Mouse (Mus musculus) megakaryocyte, embryonic 14.5 days (primary cell): ENCODE results near the gene Tpmt. TPM values are rescaled to one million over a fixed set of nuclear protein-coding genes. Genes with fewer than 3 reads are reported as not detected.

ENCODE experiments used
- H3K27me3 ChIP-seq: replicated peaks from 2 replicates; pipeline ENCODE3; 2012; ENCODE audit warnings: inconsistent platforms
- H3K36me3 ChIP-seq: replicated peaks from 2 replicates; pipeline ENCODE3; 2012; ENCODE audit warnings: low read length, inconsistent platforms, mixed read lengths
- H3K4me1 ChIP-seq: 2 replicates; pipeline ENCODE4 v1.6.1; 2012; ENCODE audit warnings: inconsistent platforms
- H3K4me3 ChIP-seq: replicated peaks from 2 replicates; pipeline ENCODE3; 2012; ENCODE audit warnings: moderate library complexity, mild to moderate bottlenecking, inconsistent platforms
- H3K9me3 ChIP-seq: 2 replicates; pipeline ENCODE4 v1.6.1; 2012; ENCODE audit warnings: inconsistent platforms
- FLI1 ChIP-seq: IDR thresholded peaks from 2 replicates; pipeline ENCODE4 v1.6.1; 2012; ENCODE audit warnings: low read length, inconsistent platforms, mixed read lengths
- GATA1 ChIP-seq: IDR thresholded peaks from 3 replicates; pipeline ENCODE4 v1.6.1; 2012; ENCODE audit warnings: mixed read lengths, low read length, inconsistent platforms, borderline replicate concordance
- polyA plus RNA-seq: library from polyadenylated mRNA; stranded (reverse); fragments of >175 nt; gene quantifications from 2 replicates; pipeline ENCODE4 v1.2.3, GENCODE M21; 2012; ENCODE audit warnings: low replicate concordance; ENCODE audit not compliant: insufficient read depth

The Tpmt gene
- not detected in 2 replicates for polyA plus RNA-seq

- Histone ChIP-seq H3K4me3 (peak within 1 kb of the TSS; percentile 96), H3K4me1 (peaks cover 15% of the 10 kb centered on the region), H3K27me3 (peaks cover 12% of the 10 kb centered on the region), H3K9me3 (no peaks in the 10 kb centered on the region), H3K36me3 (peaks cover 14% of the 10 kb centered on the region)
- TF ChIP-seq GATA1: no peak
- TF ChIP-seq FLI1: no peak
Observed at GRCm38 (mm10) chr13:47044617-47044947, at the start of gene Tpmt. Gene Tpmt (minus strand): TSS chr13:47044737.

DNA sequence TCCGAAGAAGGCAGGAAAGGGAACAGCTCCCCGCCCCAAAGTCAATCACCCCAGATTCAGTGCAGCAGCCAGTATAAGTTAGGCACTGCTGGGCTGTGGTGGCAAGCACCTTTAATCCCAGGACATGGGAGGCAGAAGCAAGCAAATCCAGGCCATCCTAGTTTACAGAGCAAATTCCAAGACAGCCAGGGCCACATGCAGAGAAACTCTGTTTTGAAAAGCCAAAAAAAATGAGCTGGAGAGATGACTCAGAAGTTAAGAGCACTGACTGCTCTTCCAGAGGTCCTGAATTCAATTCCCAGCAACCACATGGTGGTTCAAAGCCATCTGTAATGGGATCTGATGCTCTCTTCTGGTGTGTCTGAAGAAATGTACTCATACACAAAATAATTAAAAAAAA, 49.3 kb upstream of the Tpmt start:
- H3K4me1 ChIP-seq: peaks cover 25% of the 10 kb centered on the region
- H3K9me3 ChIP-seq: no peaks in the 10 kb centered on the region
- H3K27me3 ChIP-seq: no peaks in the 10 kb centered on the region
- no peak overlapping the region for H3K4me3 ChIP-seq
- H3K36me3 ChIP-seq: peaks cover 90% of the 10 kb centered on the region
- no peak for TF ChIP-seq GATA1
- no peak for TF ChIP-seq FLI1

DNA sequence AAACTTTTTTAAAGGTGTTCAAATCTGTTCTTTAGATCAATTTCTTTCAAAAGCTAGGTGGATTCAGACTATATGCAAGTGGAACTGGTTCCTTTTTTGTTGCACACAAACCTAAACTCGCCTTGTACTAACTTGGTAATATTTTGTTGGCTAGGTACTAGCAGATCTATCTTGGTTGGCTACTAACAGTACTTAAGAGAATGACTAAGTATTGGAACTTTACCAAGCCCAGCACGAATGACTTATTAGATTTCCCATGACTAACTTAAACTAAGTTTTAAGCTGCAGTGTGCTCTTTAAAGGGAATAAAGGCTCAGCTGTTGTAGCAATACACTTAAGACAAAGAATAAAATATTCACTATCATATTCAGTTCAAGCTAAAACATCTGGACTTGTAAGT, 44.7 kb upstream of the Tpmt start:
- Histone ChIP-seq H3K9me3 (no peaks in the 10 kb centered on the region), H3K27me3 (no peaks in the 10 kb centered on the region), H3K36me3 (peaks cover 90% of the 10 kb centered on the region), H3K4me3 (no peak overlapping the region), H3K4me1 (peaks cover 2% of the 10 kb centered on the region)
- TF ChIP-seq FLI1: no peak

GRCm38 (mm10) chr13:47088433-47088832, 43.9 kb upstream of the Tpmt start:
- Histone ChIP-seq H3K4me1 (no peaks in the 10 kb centered on the region; the same call in 1 of the 2 replicates), H3K9me3 (no peaks in the 10 kb centered on the region), H3K27me3 (no peaks in the 10 kb centered on the region), H3K36me3 (peaks cover 91% of the 10 kb centered on the region), H3K4me3 (no peak overlapping the region)
- TF ChIP-seq FLI1 (no peak), GATA1 (no peak)

DNA sequence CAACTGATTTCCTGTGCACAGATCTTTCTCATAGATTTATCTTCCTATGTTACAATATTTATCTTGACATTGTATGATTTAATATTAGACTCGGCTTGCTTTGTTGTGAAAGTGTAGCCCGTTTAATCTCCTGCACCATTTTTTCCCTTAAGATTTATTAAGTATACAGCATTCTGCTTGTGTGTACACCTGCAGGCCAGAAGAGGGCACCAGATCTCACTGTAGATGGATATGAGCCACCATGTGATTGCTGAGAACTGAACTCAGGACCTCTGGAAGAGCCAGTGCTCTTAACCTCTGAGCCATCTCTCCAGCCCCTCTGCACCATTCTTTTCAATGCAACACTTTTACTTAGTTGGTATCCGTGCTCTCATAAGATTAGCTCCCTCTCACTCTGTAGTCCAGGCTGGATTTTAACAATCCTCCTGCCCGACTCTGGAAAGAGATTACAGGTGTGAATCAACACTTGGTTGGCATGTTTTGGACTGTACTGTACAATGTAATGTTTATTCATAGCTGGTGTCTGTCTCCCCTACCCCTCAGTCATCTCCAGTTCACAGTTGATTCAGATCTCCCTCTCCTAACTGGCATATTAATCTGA, 36.5 kb upstream of the Tpmt start:
- Histone ChIP-seq H3K36me3 (peaks cover 76% of the 10 kb centered on the region), H3K4me1 (peaks cover 3% of the 10 kb centered on the region; the same call in 1 of the 2 replicates), H3K9me3 (peaks cover 3% of the 10 kb centered on the region; the same call in 1 of the 2 replicates), H3K27me3 (no peaks in the 10 kb centered on the region), H3K4me3 (no peak overlapping the region)
- TF ChIP-seq GATA1 (no peak), FLI1 (no peak)

DNA sequence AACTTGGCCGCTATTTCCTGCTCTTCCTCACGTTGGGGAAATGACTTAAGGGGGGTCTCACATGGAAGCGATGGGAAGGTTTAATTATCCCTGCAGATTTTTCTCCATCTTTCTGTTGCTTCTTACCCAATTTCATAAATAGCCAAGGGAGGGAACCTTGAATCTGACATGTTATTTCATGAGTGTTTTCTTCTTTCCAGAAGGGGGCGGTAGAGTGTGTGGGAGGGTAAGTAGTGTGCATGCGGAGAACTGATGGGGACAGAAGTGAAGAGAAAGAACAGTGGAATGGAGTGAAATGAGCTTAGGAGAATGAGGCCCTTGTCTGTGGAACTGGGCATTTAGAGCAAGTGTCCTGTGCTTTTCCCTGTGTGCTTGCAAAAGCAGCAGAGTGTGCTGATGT, 34.3 kb upstream of the Tpmt start:
- H3K9me3 ChIP-seq: peaks cover 3% of the 10 kb centered on the region; the same call in 1 of the 2 replicates
- no peak overlapping the region for H3K4me3 ChIP-seq
- peaks cover 70% of the 10 kb centered on the region for H3K36me3 ChIP-seq
- no peak for TF ChIP-seq GATA1
- TF ChIP-seq FLI1: no peak
- no peaks in the 10 kb centered on the region for H3K27me3 ChIP-seq
- H3K4me1 ChIP-seq: peaks cover 7% of the 10 kb centered on the region; the same call in 1 of the 2 replicates

DNA sequence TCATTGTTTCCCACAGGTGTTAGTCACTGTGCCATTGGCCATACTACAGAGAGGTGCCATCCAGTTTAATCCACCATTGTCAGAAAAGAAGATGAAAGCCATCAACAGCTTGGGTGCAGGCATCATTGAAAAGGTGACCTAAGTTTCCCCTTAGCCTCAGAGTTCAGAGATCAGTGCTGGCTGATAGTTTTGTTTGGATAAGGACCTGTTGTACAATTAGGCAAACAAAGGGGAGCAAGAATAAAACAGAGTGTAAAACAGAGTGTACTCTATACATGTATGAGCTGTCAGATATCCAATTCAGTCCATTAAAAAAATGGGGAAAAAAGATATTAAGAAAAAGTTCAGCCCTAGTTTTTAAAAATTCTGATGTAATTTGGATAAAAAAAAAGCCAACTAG, 32.8 kb upstream of the Tpmt start:
- H3K9me3 ChIP-seq: peaks cover 3% of the 10 kb centered on the region; the same call in 1 of the 2 replicates
- no peaks in the 10 kb centered on the region for H3K27me3 ChIP-seq
- H3K4me1 ChIP-seq: peaks cover 7% of the 10 kb centered on the region; the same call in 1 of the 2 replicates
- peaks cover 67% of the 10 kb centered on the region for H3K36me3 ChIP-seq
- no peak for TF ChIP-seq FLI1
- no peak for TF ChIP-seq GATA1
- H3K4me3 ChIP-seq: no peak overlapping the region

GRCm38 (mm10) chr13:47076156-47076555, 31.6 kb upstream of the Tpmt start:
- Histone ChIP-seq H3K36me3 (peaks cover 64% of the 10 kb centered on the region), H3K4me1 (peaks cover 7% of the 10 kb centered on the region; the same call in 1 of the 2 replicates), H3K4me3 (no peak overlapping the region), H3K9me3 (peaks cover 2% of the 10 kb centered on the region; the same call in 1 of the 2 replicates), H3K27me3 (no peaks in the 10 kb centered on the region)
- no peak for TF ChIP-seq FLI1
- TF ChIP-seq GATA1: no peak

GRCm38 (mm10) chr13:47072484-47072883, 27.9 kb upstream of the Tpmt start:
- TF ChIP-seq GATA1: no peak
- no peak for TF ChIP-seq FLI1
- Histone ChIP-seq H3K36me3 (peaks cover 56% of the 10 kb centered on the region), H3K27me3 (no peaks in the 10 kb centered on the region), H3K9me3 (no peaks in the 10 kb centered on the region), H3K4me1 (peaks cover 7% of the 10 kb centered on the region; the same call in 1 of the 2 replicates), H3K4me3 (no peak overlapping the region)

DNA sequence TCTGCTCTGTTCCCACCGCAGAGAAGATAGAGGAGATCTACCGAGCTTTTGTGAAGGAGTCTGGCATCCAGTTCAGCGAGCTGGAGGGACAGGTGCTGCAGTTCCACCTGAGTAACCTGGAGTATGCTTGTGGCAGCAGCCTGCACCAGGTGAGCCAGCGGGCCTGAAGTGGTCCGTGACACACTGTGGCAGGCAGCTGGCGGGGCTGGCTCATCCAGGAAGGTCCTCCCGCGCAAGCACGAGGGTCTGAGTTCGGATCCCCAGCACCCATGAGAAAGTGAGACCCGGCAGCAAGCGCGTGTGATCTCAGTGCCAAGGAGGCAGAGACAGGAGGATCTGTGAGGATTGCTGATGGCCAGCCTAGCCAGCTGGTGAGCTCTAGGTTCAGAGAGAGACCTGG, 27.3 kb upstream of the Tpmt start:
- Histone ChIP-seq H3K4me3 (no peak overlapping the region), H3K27me3 (no peaks in the 10 kb centered on the region), H3K4me1 (peaks cover 7% of the 10 kb centered on the region; the same call in 1 of the 2 replicates), H3K36me3 (peaks cover 57% of the 10 kb centered on the region), H3K9me3 (no peaks in the 10 kb centered on the region)
- TF ChIP-seq GATA1 (no peak), FLI1 (no peak)
